Mouse (Mus musculus) C2C12 (cell line): ENCODE measurements around the gene Tcp11l2.

Source experiments
- CTCF ChIP-seq: IDR thresholded peaks from one replicate; pipeline ENCODE4 v1.5.1; 2011; ENCODE audit not compliant: control insufficient read depth, insufficient read depth, insufficient read length
- USF1 ChIP-seq: IDR thresholded peaks from one replicate; pipeline ENCODE4 v1.6.1; 2011; ENCODE audit warnings: low read depth, mild to moderate bottlenecking, control low read depth, moderate library complexity

- TF ChIP-seq CTCF (no peak), USF1 (no peak)
Observed at GRCm38 (mm10) chr10:84597127-84597785, 20.8 kb downstream of the Tcp11l2 start.
